Mouse (Mus musculus): ENCODE measurements at regions not wholly inside any gene's neighbourhood (a gene's known extent, or its start where the extent isn't known, plus 50 kb on each side); places are given as distances from the start of the nearest gene placed in this dataset.

- no peaks in the 10 kb centered on the region for H3K9me3 ChIP-seq (replicated peaks)
- H3K4me1 ChIP-seq (replicated peaks), result peaks cover 6% of the 10 kb centered on the region; the same call in 1 of the 2 replicates
- no peak overlapping the region for H3K4me2 ChIP-seq
- no peaks in the 10 kb centered on the region for H3K36me3 ChIP-seq
- 26% methylated on average over 1 of the region's 1 CpGs for WGBS
- H3K4me3 ChIP-seq, result no peak overlapping the region
- H3K27me3 ChIP-seq, result no peaks in the 10 kb centered on the region
- no peak overlapping the region for H3K9ac ChIP-seq
- H3K27ac ChIP-seq, result no peak overlapping the region
- ATAC-seq (replicated peaks; ENCODE audit: insufficient number of reproducible peaks, insufficient read depth, low FRiP score, low read depth), result no peak
Measured at GRCm38 (mm10) chr2:131404218-131404555, 51.5 kb upstream of the Rnf24 start.

GRCm38 (mm10) chr2:131403543-131404217 is 51.0 kb upstream of the Rnf24 start:
- Histone ChIP-seq H3K4me3 (no peak overlapping the region), H3K9me3 (replicated peaks) (no peaks in the 10 kb centered on the region)
- 64% methylated on average over 5 of the region's 5 CpGs for WGBS

More at GRCm38 (mm10) chr2:131403543-131404217, 51.0 kb upstream of the Rnf24 start:
- H3K4me1 ChIP-seq (replicated peaks), result peaks cover 6% of the 10 kb centered on the region; the same call in 1 of the 2 replicates
- ATAC-seq (replicated peaks; ENCODE audit: insufficient number of reproducible peaks, insufficient read depth, low FRiP score, low read depth), result no peak
- H3K27me3 ChIP-seq, result no peaks in the 10 kb centered on the region
- no peak overlapping the region for H3K9ac ChIP-seq
- H3K36me3 ChIP-seq, result no peaks in the 10 kb centered on the region
- H3K4me2 ChIP-seq, result no peak overlapping the region
- H3K27ac ChIP-seq, result no peak overlapping the region

Measured in heart, embryonic 15.5 days (tissue).